Mouse (Mus musculus) kidney, embryonic 14.5 days (tissue): ENCODE measurements around the gene Trim44. TPM values are rescaled to one million over a fixed set of nuclear protein-coding genes. Genes with fewer than 3 reads are reported as not detected.

Experiments
- ATAC-seq: fragments of 200-750 bp; cut with Nextera tagmentation; 2 replicates; pipeline ENCODE4 v1.8.0; 2017; ENCODE audit warnings: moderate number of reproducible peaks, mild to moderate bottlenecking, moderate TSS enrichment, moderate library complexity; ENCODE audit not compliant: low FRiP score, low TSS enrichment
- H3K27ac ChIP-seq: fragments of 300-500 bp; sonication (generic); 2 replicates; pipeline ENCODE4 v1.5.1; 2014; ENCODE audit warnings: low read depth, mild to moderate bottlenecking, low read length, moderate library complexity, mixed read lengths
- H3K27me3 ChIP-seq: fragments of 300-500 bp; sonication (generic); 2 replicates; pipeline ENCODE4 v1.6.1; 2014; ENCODE audit warnings: mild to moderate bottlenecking, low read length; ENCODE audit not compliant: control insufficient read depth, insufficient read depth
- H3K36me3 ChIP-seq: fragments of 300-500 bp; sonication (generic); 2 replicates; pipeline ENCODE4 v1.6.1; 2014; ENCODE audit warnings: low read length, mixed read lengths; ENCODE audit not compliant: control insufficient read depth, insufficient read depth
- H3K4me1 ChIP-seq: fragments of 300-500 bp; sonication (generic); 2 replicates; pipeline ENCODE4 v1.6.1; 2014; ENCODE audit warnings: low read length, mixed read lengths; ENCODE audit not compliant: control insufficient read depth, insufficient read depth
- H3K4me2 ChIP-seq: fragments of 300-500 bp; sonication (generic); replicated peaks from 2 replicates; pipeline ENCODE4 v1.6.1; 2014; ENCODE audit warnings: low read depth, mild to moderate bottlenecking, low read length
- H3K4me3 ChIP-seq: fragments of 300-500 bp; sonication (generic); 2 replicates; pipeline ENCODE4 v1.5.1; 2014; ENCODE audit warnings: mild to moderate bottlenecking, low read length
- H3K9ac ChIP-seq: fragments of 300-500 bp; sonication (generic); 2 replicates; pipeline ENCODE4 v1.6.1; 2014; ENCODE audit warnings: low read depth, mild to moderate bottlenecking, low read length, moderate library complexity
- H3K9me3 ChIP-seq: fragments of 300-500 bp; sonication (generic); 2 replicates; pipeline ENCODE4 v1.6.1; 2016; ENCODE audit warnings: low read length; ENCODE audit not compliant: control insufficient read depth
- WGBS: fragments of 180-500 bp; shearing (Covaris S2); extraction: QIAGEN DNeasy Blood & Tissue Kit; methylation state at CpG from one replicate; pipeline ENCODE4 v1.1.7; 2014; 5-methylcytosine and 5-hydroxymethylcytosine counted together
- polyA plus RNA-seq: library from polyadenylated mRNA; unstranded; fragments of >200 nt; fragmentation: Nextera tagmentation; extraction: Ambion mirVana; gene quantifications from 2 replicates; pipeline ENCODE4 v1.2.1, GENCODE M21; 2014

The Trim44 gene
- polyA plus RNA-seq, 1 experiment from 2014 or later, result 42.5 TPM

GRCm38 (mm10) chr2:102412738-102413137 is 5.1 kb upstream of the Trim44 start:
- H3K9ac ChIP-seq, result no peak overlapping the region
- H3K27ac ChIP-seq, result no peak overlapping the region
- H3K4me3 ChIP-seq, result no peak overlapping the region
- ATAC-seq, result no peak
- H3K9me3 ChIP-seq, result no peaks in the 10 kb centered on the region
- no peak overlapping the region for H3K4me2 ChIP-seq
- H3K27me3 ChIP-seq, result no peaks in the 10 kb centered on the region
- no peaks in the 10 kb centered on the region for H3K36me3 ChIP-seq
- H3K4me1 ChIP-seq, result peaks cover 5% of the 10 kb centered on the region
- WGBS, result 78% methylated on average over 2 of the region's 2 CpGs

DNA sequence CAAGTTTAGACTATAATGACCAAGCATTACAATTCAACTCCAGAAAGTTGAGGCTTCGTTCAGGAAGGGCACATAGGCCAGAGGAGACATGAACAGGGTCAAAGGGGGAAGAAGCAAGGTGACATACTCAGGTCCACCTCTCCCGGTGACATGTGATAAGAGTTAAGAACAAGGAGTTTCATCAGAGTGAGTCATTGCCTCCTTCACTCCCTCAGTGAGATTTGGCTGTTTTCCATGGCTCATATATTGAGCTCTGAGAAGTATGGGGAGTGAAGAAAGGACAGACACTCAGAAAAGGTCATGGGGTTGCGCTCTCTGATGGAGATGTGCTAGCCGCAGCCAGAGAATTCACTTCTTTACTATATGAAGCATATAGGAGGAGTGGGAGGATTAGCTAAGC is 3.0 kb upstream of the Trim44 start:
- no peaks in the 10 kb centered on the region for H3K27me3 ChIP-seq
- H3K4me2 ChIP-seq, result no peak overlapping the region
- WGBS, result 51% methylated on average over 4 of the region's 4 CpGs
- H3K4me1 ChIP-seq, result peaks cover 19% of the 10 kb centered on the region
- H3K9me3 ChIP-seq, result no peaks in the 10 kb centered on the region
- no peak overlapping the region for H3K9ac ChIP-seq
- H3K27ac ChIP-seq, result no peak overlapping the region
- no peak for ATAC-seq
- no peak overlapping the region for H3K4me3 ChIP-seq
- H3K36me3 ChIP-seq, result no peaks in the 10 kb centered on the region

DNA sequence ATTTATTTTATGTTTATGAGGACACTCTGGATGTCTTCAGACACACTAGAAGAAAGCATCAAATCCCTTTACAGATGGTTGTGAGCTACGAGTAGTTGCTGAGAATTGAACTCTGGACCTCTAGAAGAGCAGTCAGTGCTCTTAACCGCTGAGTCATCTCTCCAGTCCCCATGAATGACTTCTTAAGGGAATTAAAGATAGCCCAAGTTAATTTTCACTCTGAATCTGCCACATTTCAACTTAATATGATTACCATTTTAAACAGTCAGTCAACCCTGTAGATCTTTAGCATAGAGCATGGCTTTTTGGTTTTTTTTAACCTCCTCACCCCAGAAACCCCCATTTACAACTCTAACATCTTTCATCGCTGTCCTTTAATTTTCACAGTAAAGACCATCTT is 2.1 kb upstream of the Trim44 start:
- no peaks in the 10 kb centered on the region for H3K36me3 ChIP-seq
- H3K4me1 ChIP-seq, result peaks cover 19% of the 10 kb centered on the region
- no peak overlapping the region for H3K4me3 ChIP-seq
- H3K9me3 ChIP-seq, result no peaks in the 10 kb centered on the region
- no peak overlapping the region for H3K27ac ChIP-seq
- H3K27me3 ChIP-seq, result no peaks in the 10 kb centered on the region
- WGBS, result 90% methylated on average over 3 of the region's 3 CpGs
- no peak for ATAC-seq
- no peak overlapping the region for H3K9ac ChIP-seq
- H3K4me2 ChIP-seq, result no peak overlapping the region

DNA sequence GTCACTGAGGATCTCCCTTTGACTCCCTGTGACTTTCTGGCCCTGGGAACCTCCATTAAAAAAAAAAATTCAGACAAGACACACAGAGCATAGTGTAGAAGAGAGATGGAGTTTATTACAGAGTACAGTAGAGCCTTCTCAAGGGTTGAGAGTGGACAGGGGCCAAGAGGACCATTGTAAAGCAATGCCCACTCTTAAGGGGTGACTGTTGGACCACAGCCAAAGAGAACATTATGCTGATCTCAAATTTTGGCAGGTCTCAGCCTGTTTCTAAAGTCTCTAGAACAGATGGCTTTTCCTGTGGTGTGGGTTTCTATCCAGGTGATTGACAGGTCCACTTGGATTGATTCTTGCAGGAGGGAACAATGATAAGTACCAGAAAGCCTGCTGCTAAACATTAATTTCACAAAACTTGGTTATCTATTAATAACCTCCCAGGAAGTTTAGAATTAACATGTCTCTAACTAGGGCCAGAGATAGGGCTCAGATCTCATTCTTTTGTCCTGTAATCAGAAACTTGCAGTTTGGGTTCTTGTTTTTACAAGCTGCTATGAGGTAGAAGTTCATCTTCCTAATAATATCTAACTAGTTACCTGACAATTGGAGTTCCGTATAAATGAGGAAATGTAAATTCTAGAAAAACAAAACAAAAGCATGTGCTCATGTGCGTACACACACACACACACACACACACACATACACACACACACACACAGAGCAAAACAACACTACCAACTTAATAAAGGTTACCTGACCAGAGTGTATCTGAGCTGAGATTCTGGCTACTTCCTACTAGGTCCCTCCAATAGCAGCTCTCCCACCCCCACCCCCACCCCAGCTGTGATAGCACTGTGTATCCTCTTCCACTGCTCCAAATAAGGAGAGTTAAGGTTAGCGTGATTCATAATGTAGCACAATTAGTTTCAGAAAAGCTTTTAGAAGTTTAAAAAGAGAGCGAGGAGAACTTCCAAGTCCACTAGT is 1.0 kb downstream of the Trim44 start:
- Histone ChIP-seq H3K27me3 (no peaks in the 10 kb centered on the region), H3K9me3 (no peaks in the 10 kb centered on the region), H3K4me1 (peaks cover 19% of the 10 kb centered on the region), H3K36me3 (no peaks in the 10 kb centered on the region), H3K4me2 (no peak overlapping the region), H3K4me3 (no peak overlapping the region), H3K27ac (no peak overlapping the region), H3K9ac (no peak overlapping the region)
- 75% methylated on average over 4 of the region's 4 CpGs for WGBS
- ATAC-seq, result no peak

DNA sequence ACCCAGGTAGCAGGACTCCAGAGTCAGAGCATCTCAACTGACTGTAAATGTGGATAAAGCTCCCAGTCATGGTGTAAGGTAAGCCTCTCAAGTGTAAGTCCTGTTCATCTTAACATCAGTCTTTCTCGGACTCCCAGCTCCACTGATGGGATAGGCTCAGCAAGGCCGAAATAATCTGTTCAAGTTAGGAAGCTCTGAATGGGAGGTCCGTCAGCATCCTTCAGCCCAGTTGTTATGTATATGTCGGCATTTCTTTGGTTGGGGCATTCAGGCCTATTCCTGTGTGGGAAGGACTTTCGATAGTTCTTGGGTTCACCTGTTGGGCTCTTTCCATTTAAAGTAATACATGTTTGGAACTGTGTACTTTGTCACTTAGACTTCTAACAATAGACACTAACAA is 3.6 kb downstream of the Trim44 start:
- Histone ChIP-seq H3K9ac (no peak overlapping the region), H3K9me3 (no peaks in the 10 kb centered on the region), H3K4me1 (peaks cover 31% of the 10 kb centered on the region), H3K36me3 (no peaks in the 10 kb centered on the region), H3K4me3 (no peak overlapping the region), H3K27me3 (no peaks in the 10 kb centered on the region), H3K4me2 (no peak overlapping the region), H3K27ac (no peak overlapping the region)
- no peak for ATAC-seq
- 81% methylated on average over 5 of the region's 5 CpGs for WGBS

- 94% methylated on average over 4 of the region's 4 CpGs for WGBS
- Histone ChIP-seq H3K27me3 (no peaks in the 10 kb centered on the region), H3K9me3 (no peaks in the 10 kb centered on the region), H3K4me2 (no peak overlapping the region), H3K27ac (no peak overlapping the region), H3K36me3 (no peaks in the 10 kb centered on the region), H3K4me1 (peaks cover 31% of the 10 kb centered on the region), H3K9ac (no peak overlapping the region), H3K4me3 (no peak overlapping the region)
- ATAC-seq, result no peak
These were observed 4.3 kb downstream of the Trim44 start for GRCm38 (mm10) chr2:102403306-102403705.

DNA sequence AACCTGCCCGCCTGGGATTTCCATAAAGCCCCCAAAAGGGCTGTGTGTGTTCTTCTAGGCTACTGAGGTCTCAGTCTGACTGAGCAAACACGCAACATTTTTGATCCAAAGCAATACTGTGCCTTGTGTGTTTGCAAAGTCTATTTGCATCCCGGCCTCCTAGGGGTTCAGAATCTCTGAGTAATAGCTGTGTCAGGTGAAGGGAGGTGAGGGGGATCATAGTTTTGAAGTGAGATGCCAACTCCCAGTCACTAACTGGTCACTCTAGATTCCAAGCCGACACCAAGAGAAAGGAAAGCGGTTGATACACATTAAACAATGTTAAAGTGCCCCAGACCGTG is 6.3 kb downstream of the Trim44 start:
- peaks cover 13% of the 10 kb centered on the region for H3K4me1 ChIP-seq
- peak overlapping the region; percentile 69 for H3K4me3 ChIP-seq
- H3K27ac ChIP-seq, result peak overlapping the region; percentile 90
- H3K36me3 ChIP-seq, result no peaks in the 10 kb centered on the region
- peak overlapping the region; percentile 88 for H3K4me2 ChIP-seq
- no peaks in the 10 kb centered on the region for H3K9me3 ChIP-seq
- no peaks in the 10 kb centered on the region for H3K27me3 ChIP-seq
- peak overlapping the region; percentile 92 for H3K9ac ChIP-seq
- ATAC-seq, result no peak; the same call in 1 of the 2 replicates
- WGBS, result 20% methylated on average over 6 of the region's 6 CpGs

- Histone ChIP-seq H3K9ac (peak overlapping the region; percentile 92), H3K27me3 (no peaks in the 10 kb centered on the region), H3K9me3 (no peaks in the 10 kb centered on the region), H3K36me3 (no peaks in the 10 kb centered on the region), H3K4me1 (peaks cover 12% of the 10 kb centered on the region), H3K27ac (peak overlapping the region; percentile 90), H3K4me3 (peak overlapping the region; percentile 69), H3K4me2 (peak overlapping the region; percentile 88)
- ATAC-seq, result peak; percentile 92
- WGBS, result under 1% methylated on average over 87 of the region's 94 CpGs
These were observed 6.8 kb downstream of the Trim44 start for GRCm38 (mm10) chr2:102400605-102401351.
